Mouse (Mus musculus) embryonic fibroblast, embryonic 13.5 days (primary cell): ENCODE measurements around the gene Cdkl3.

Source experiments
- CTCF ChIP-seq: IDR thresholded peaks from 2 replicates; pipeline ENCODE4 v1.5.1; 2011; ENCODE audit warnings: mild to moderate bottlenecking, control low read depth, low read length, moderate library complexity, borderline replicate concordance; ENCODE audit not compliant: insufficient read depth
- POLR2A ChIP-seq: IDR thresholded peaks from 2 replicates; pipeline ENCODE4 v1.6.1; 2011; ENCODE audit warnings: low read depth, mild to moderate bottlenecking, control low read depth, low read length, moderate library complexity

GRCm38 (mm10) chr11:52001341-52001740 lies 2.7 kb upstream of the Cdkl3 start:
- no peak for TF ChIP-seq POLR2A
- TF ChIP-seq CTCF, result no peak
